Mouse (Mus musculus) stomach, embryonic 16.5 days (tissue): ENCODE results near the gene Pax3. TPM values are rescaled to one million over a fixed set of nuclear protein-coding genes. Genes with fewer than 3 reads are reported as not detected.
A peak's percentile ranks its signal among the peaks of the same experiment; 100 is the strongest.

Source experiments
- ATAC-seq: fragments of 200-750 bp; cut with Nextera tagmentation; 2 replicates; pipeline ENCODE4 v1.8.0; 2017; ENCODE audit warnings: moderate number of reproducible peaks, moderate TSS enrichment; ENCODE audit not compliant: insufficient read depth, low FRiP score
- H3K27ac ChIP-seq: fragments of 300-500 bp; sonication (generic); 2 replicates; pipeline ENCODE4 v1.5.1; 2014; ENCODE audit warnings: low read length
- H3K27me3 ChIP-seq: fragments of 300-500 bp; sonication (generic); 2 replicates; pipeline ENCODE4 v1.6.1; 2014; ENCODE audit warnings: low read length, control low read depth, mixed read lengths; ENCODE audit not compliant: control insufficient read depth, insufficient read depth
- H3K36me3 ChIP-seq: fragments of 300-500 bp; sonication (generic); 2 replicates; pipeline ENCODE4 v1.6.1; 2014; ENCODE audit warnings: low read length; ENCODE audit not compliant: control insufficient read depth, insufficient read depth
- H3K4me1 ChIP-seq: fragments of 300-500 bp; sonication (generic); 2 replicates; pipeline ENCODE4 v1.6.1; 2014; ENCODE audit warnings: low read length, control low read depth, mixed read lengths; ENCODE audit not compliant: control insufficient read depth, insufficient read depth
- H3K4me2 ChIP-seq: fragments of 300-500 bp; sonication (generic); 2 replicates; pipeline ENCODE4 v1.6.1; 2014; ENCODE audit warnings: low read depth, low read length, mixed read lengths
- H3K4me3 ChIP-seq: fragments of 300-500 bp; sonication (generic); replicated peaks from 2 replicates; pipeline ENCODE4 v1.5.1; 2014; ENCODE audit warnings: mild to moderate bottlenecking, low read length
- H3K9ac ChIP-seq: fragments of 300-500 bp; sonication (generic); 2 replicates; pipeline ENCODE4 v1.6.1; 2014; ENCODE audit warnings: low read length
- H3K9me3 ChIP-seq: fragments of 300-500 bp; sonication (generic); replicated peaks from 2 replicates; pipeline ENCODE4 v1.6.1; 2016; ENCODE audit warnings: low read length, control low read depth; ENCODE audit not compliant: control insufficient read depth
- WGBS: fragments of 180-500 bp; shearing (Covaris S2); extraction: QIAGEN DNeasy Blood & Tissue Kit; methylation state at CpG from one replicate; pipeline ENCODE4 v1.1.7; 2014; 5-methylcytosine and 5-hydroxymethylcytosine counted together
- polyA plus RNA-seq: library from polyadenylated mRNA; unstranded; fragments of >200 nt; fragmentation: Nextera tagmentation; extraction: Ambion mirVana; gene quantifications from 2 replicates; pipeline ENCODE4 v1.2.1, GENCODE M21; 2015

Gene Pax3
- polyA plus RNA-seq, 1 experiment from 2014 or later = 0.12 TPM

DNA sequence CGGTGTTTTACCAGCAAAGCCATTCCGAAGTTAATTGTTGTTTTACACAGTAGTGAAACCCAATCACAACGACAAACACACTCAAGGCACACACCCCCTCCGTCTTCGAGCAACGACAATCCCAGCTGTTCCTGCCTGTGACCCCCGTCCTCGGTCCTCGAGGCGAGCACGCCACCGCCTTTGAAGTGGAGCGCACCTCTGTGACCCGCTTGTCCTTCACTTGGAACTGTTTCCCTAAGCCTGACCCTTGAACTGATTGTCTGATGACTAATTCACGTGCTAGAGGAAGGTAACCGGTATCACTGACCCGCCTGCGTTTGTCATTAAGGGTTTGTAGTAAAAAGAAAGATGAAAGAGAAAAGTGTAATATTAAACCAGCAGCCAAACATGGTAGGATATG lies 115.2 kb downstream of the Pax3 start:
- Histone ChIP-seq H3K27me3 (no peaks in the 10 kb centered on the region), H3K27ac (no peak overlapping the region), H3K9me3 (no peaks in the 10 kb centered on the region), H3K9ac (no peak overlapping the region), H3K4me1 (no peaks in the 10 kb centered on the region), H3K4me3 (no peak overlapping the region), H3K36me3 (no peaks in the 10 kb centered on the region), H3K4me2 (peak overlapping the region; percentile 25)
- ATAC-seq = no peak
- 39% methylated on average over 18 of the region's 18 CpGs for WGBS

DNA sequence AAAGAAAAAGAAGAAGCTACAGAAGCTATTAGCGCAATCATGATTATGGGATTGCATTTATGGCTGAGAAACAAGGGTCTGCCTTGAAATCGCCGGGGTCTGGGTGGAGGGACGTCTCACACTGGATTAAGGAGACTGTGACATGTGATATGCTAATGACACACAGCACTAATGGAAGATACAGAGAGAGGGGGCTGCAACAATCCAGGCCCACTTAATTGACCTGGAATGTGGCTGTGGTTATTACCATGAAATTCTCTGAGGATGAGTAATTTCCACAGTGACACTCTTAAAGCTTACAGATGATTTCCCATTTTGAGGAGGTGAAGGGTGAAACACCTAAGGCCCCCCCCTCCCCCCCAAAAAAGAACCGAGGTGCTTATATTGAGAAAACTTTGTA lies 136.1 kb downstream of the Pax3 start:
- WGBS = 52% methylated on average over 5 of the region's 5 CpGs
- H3K4me2 ChIP-seq = no peak overlapping the region
- H3K36me3 ChIP-seq = no peaks in the 10 kb centered on the region
- no peak overlapping the region for H3K9ac ChIP-seq
- no peak overlapping the region for H3K4me3 ChIP-seq
- no peaks in the 10 kb centered on the region for H3K27me3 ChIP-seq
- ATAC-seq = no peak
- H3K9me3 ChIP-seq = no peaks in the 10 kb centered on the region
- no peaks in the 10 kb centered on the region for H3K4me1 ChIP-seq
- H3K27ac ChIP-seq = no peak overlapping the region

DNA sequence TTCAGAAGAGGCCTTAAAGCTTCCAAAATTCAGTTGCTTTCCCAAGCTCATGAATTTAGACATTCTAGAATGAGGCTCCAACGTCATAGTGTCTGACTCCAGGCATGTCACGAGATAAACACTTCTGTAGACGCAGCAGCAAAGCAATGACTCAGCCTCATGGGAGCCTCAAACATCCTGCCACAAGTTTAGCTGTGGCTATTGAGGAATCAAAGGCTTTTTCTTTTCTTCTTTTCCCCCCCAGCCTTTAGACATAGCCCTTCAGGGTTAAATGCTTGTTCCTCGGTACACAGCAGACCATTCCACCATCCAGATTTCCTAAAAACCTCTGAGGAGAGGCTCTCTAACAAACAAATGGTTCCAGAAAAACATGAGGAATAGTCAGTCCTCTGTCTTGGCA lies 139.0 kb downstream of the Pax3 start:
- ATAC-seq = no peak
- Histone ChIP-seq H3K9me3 (no peaks in the 10 kb centered on the region), H3K4me3 (no peak overlapping the region), H3K27me3 (no peaks in the 10 kb centered on the region), H3K9ac (no peak overlapping the region), H3K27ac (no peak overlapping the region), H3K36me3 (no peaks in the 10 kb centered on the region), H3K4me1 (no peaks in the 10 kb centered on the region), H3K4me2 (no peak overlapping the region)
- WGBS = 69% methylated on average over 4 of the region's 4 CpGs

DNA sequence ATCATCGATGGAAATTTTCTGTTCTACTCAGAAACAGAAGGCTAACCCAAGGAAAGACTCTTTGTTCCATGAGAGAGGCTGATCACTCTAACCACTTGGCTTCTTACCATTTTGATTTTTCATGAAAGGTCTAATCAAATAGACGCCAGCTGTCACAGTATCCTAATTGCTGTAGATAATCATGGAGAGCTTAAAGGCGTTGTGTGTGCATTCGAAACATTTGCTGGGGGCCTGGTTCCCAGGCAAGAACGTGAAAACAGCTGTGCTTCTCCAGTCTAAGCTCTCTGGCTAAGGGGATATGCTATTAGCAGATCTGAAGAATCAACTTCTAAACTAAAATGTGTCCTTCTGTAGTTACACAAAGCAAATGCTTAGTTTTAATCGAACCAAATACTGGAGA lies 143.3 kb downstream of the Pax3 start:
- H3K36me3 ChIP-seq = no peaks in the 10 kb centered on the region
- H3K4me2 ChIP-seq = no peak overlapping the region
- H3K27ac ChIP-seq = no peak overlapping the region
- 79% methylated on average over 6 of the region's 6 CpGs for WGBS
- H3K9ac ChIP-seq = no peak overlapping the region
- no peaks in the 10 kb centered on the region for H3K4me1 ChIP-seq
- H3K4me3 ChIP-seq = no peak overlapping the region
- ATAC-seq = no peak
- H3K9me3 ChIP-seq = no peaks in the 10 kb centered on the region
- H3K27me3 ChIP-seq = no peaks in the 10 kb centered on the region

Other genes starting within 250 kb of the Pax3 start
- 22.7 and 25.5 TPM in 2 replicates for gene Sgpp2, start 113.2 kb upstream of the Pax3 start, polyA plus RNA-seq